Mouse (Mus musculus) brain, adult 2 months (tissue): ENCODE measurements around the gene Arel1.

Experiments used
- DNase-seq: peaks from one replicate; pipeline ENCODE4 v3.0.0; 2011; ENCODE audit warnings: low read depth, low spot score

Arel1 gene

GRCm38 (mm10) chr12:84948584-84949285 lies 22.0 kb downstream of the Arel1 start:
- DNase-seq: peak; percentile 43

GRCm38 (mm10) chr12:84947894-84948583 lies 22.7 kb downstream of the Arel1 start:
- peak; percentile 95 for DNase-seq

DNA sequence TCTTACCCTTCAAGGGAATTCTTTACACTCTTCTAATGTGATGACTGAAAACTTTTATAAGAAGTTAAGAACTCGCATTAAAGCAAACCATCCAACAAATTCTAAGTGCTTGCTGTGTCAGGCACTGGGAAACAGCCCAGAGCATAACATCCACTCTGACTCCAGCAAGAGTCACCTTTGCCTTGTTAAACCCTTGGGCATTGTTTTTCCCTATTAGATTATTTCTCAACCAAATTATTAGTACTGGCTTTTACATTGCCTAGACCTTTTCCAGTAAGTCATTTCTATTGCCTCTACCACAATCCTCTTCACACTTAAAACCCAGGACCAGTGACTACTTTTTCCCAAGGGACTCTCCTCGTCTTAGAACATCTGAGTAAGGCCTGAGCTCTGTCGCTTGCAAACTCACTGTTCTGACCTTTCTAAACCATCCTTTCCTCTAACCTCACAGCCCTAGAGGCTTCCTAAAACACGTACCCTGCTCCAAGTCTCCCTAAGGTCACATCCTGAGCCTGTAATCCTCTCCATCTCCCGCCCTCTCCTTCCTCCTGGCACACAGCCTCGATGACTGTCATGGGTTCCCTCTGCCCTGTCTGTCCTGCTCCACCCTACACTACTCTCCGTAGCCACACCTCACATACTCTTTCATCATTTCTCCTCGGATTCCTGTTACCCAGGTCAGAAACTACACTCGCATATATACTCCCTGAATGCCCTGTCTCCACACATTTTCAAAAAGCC lies 25.7 kb downstream of the Arel1 start:
- DNase-seq: no peak

DNA sequence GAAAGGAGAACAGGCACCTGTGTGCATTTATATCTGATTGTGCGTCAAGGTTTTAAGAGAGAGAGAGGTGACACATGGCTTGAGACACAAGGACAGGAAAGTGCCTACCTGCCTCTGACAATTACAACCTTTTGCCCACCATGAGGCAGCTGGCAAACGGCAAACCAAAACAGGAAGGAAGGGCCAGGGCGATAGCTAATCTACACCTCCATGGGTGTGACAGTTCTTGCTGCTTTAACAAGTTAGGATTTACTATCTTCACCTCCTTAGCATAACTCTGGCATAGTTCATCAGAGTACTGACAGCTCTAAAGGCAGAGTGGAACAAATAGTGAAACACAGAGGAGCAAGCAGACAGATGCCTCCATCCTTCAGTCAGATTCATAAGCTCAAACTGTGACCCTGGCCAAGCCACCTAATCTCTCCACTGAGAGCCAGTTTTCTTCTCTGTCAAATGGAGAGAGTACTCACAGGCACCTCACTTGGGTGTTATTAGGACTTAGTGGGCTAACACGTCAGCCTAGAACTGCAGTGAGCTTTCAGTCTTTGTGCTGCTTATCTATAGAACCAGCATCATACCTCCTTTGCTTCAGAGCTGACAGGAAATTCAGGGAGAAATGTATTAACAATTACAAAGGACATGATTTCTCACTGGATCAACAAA lies 26.4 kb downstream of the Arel1 start:
- DNase-seq: no peak

DNA sequence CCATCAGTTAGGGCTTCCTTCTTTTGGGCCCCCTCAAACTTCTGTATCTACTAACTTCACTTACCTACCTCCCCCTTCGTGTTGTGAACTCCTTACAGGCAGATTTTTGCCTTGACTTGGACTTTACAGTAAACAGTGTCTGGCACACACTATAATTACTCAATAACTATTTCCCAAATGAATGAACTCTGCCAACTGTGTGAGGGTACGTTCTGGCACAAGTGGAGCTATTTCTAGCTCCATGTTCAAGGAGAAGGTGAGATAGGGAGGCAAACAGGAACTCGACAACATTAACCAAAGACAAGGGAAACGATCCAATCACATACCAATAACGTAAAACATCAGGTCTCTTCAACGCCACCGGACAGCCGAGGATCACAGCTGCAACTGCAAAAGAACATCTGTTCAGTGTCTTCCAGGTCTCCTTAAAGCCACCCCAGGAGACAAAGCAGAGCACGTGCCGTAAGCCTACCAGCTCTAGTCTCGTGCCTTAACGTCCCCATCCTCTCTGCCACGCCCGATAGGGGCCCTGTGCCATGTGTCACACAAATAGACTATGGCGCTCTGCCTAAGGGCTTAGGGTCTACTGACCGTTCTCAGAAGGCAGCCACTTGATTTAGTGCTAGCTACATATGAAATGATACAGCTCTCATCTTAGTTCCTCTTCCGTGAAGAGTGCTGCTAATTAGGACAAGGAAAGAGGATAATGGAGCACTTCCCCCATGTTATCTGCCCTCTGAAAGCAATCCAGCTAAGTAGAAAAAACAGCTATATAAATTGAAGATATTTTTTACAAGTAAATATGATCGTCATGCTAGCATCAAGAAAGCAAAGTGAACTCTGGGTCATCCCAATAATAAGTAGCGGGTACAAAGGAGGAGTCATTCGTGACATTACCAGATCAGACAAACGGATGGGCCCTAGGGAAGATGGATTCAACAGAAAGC lies 27.4 kb downstream of the Arel1 start:
- no peak for DNase-seq

DNA sequence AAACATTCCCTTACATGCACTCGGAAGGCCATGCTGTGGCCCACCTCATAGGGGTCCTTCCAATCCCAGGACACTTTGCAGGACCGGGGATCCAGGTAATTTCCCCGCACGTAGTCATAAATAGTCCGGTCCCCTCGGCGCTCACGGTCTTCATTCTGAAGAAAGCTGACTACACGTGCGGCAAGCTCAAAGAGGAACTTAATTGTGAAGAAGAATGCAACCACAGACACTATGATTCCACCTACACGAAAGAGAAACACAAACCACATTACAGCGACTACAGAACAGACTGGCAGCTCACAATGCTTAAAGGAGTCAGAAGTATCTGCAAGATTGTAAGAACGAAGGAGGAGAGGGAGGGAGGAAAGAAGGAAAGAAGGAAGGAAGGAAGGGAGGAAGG lies 29.0 kb downstream of the Arel1 start:
- DNase-seq: no peak

DNA sequence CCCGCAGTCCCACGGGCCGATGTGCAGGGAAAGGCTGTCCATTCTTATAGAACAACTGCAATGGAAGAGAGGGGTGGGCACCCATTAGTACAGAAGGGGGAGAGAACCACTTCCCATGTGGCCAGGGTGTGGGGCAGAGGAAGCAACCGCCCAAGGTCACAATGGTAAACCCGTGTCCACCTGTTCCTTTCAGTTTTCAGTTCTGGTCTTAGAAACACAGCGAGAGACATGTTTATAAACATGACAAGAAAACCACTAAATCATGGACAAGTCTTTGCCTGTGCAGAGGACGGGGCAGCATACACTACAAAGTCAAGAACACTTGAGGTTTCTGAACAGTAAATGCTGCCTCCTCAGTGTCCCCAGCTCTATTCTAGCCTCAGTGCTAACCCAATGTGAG lies 30.4 kb downstream of the Arel1 start:
- no peak for DNase-seq

DNA sequence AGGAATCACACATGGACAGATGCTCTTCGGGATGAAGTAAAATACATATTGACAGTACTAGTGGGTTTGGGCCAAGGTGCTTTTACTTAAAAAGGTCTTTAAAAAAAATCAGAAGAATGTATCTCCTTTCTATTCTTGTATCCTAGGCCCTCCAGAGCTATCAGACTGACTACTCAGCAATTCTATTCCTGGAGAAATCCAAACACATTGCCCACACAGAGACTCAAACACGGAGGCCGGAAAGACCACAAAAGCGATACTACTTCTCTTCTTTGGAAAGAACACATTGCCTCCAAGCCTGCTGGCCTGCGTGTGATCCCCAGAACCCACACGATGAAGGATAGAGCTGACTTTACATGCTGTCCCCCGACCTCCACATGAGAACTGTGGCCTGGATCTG lies 31.6 kb downstream of the Arel1 start:
- DNase-seq: peak; percentile 57

- DNase-seq: no peak
Observed at GRCm38 (mm10) chr12:84935343-84935742, 35.4 kb downstream of the Arel1 start.

- DNase-seq: no peak
Observed at GRCm38 (mm10) chr12:84932210-84932609, 38.5 kb downstream of the Arel1 start.

DNA sequence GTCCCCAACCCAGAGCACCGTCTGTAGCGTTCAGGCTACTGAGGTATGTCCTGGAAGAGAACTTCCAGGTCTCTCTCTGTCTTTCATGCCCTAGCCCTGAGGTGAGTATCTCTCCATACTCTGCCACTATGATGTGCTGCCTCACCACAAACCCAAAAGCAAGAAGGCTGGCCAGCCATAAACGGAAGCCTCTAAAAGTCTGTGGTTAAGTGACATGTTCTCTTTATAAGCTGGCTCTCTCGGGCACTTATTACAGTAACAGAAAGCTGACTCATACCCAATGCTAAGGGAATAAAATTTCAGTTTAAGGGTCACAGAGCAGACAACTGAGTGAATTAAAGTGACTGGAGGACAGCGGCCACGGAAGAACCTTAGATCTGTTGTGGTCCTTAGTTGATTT lies 44.2 kb downstream of the Arel1 start:
- DNase-seq: no peak

GRCm38 (mm10) chr12:84924324-84924723 lies 46.4 kb downstream of the Arel1 start:
- DNase-seq: peak; percentile 72

- no peak for DNase-seq
Observed at GRCm38 (mm10) chr12:84921881-84922419, 48.8 kb downstream of the Arel1 start.

DNA sequence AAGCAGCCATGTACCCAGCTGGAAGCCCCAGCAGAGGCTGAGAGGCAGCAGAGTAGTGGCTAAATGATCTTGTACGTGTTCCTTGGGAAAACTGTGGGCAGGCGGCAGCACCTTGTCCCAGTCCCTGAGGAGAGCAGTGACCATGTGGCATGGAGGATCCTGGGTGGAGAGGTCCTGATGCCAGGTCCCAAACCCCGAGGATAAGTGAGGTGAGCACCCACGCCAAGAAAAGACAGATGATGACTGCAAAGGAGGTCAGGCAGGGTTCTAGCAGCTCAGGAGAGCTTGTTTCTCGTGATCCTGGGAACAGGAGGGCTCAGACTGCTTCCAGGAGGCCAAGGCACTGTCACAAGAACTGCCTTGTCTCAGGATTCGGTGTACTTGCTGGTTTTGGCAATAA lies 51.9 kb downstream of the Arel1 start:
- DNase-seq: peak; percentile 51

DNA sequence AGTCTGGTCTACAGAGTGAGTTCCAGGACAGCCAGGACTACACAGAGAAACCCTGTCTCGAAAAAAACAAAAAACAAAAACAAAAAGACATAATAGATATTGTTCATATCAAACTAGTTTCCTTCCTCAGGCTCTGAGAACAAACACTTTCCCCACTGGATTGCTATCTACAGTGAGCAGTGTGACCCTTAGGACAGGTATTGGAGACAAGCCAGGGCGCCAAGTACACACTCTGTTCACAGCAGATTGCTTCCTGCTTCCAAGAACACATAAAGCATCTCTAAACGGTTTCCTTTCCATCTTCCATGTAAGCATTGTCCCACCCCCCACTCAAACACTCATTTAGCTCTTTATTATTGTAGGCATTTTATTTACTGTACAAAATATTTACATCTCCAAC lies 52.9 kb downstream of the Arel1 start:
- DNase-seq: no peak

DNA sequence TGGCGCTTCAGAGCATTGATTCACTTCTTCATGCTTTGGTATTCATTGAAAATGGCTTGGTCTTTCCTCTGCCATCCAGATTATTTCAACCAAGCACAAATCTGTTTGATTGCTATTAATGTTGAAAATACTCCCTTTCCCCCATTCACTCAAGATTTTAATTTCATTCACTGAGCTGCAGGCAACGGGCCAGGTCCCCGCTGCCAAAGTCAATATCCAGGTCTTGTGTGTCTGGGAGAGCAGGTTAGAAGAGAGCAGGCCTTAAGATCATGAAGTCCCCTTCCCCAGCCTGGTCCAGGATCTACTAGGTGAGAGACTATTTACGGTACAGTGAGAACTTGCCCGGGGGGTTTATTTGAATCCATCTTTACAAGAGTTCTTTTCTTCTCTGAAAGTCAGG lies 55.7 kb downstream of the Arel1 start:
- no peak for DNase-seq

DNA sequence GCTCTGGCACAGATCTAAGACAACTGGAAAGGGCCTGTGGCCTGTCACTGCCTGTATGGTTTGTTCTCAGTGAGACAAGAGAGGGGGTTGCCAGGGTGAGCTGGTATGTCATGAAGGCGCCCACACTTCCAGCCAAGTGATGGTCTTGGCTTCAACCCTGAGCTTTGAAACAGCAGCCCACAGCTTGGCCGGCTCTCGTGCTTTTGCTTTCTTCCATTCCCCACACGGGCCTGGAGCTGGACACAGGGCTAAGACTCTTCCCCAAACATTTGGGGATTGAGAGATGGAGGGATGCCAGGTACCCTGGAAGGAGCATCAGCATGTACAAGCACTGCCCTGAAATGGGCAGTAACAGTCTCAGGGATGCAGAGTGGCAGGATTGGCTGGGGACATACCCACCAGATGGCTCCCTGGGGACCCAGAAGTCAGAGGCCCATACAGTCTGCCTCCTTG lies 58.0 kb downstream of the Arel1 start:
- DNase-seq: no peak

DNA sequence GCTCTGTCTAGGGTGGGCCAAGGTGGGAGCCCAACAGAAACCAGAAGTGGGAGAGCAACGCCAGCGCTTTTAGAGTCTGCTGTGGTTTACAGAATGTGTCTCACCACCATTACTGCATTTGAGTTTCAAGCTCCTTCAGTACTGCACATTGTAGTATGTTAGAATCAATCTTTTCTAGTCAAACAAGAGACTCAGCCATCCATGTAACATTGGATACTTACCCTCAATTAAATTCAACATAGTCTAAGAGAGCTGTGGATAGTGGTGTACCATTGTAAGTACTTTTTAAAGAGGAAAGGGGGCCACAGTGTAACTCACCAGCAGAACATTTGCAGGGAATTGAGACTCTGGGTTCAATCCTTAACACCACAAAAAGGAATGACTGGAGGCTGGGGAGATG lies 59.1 kb downstream of the Arel1 start:
- DNase-seq: no peak

- DNase-seq: peak; percentile 85
Observed at GRCm38 (mm10) chr12:84910066-84910465, 60.6 kb downstream of the Arel1 start.

- peak; percentile 88 for DNase-seq
Observed at GRCm38 (mm10) chr12:84907627-84908480, 62.8 kb downstream of the Arel1 start.
